Mouse (Mus musculus) retina, postnatal 1 day (tissue): ENCODE data around the gene Gm8653.
"Not testable (repeated sequence)": the region's sequence is repeated elsewhere in the genome, so short reads cannot be mapped to it uniquely, and the experiment has no call there.

Experiments used
- DNase-seq: peaks from one replicate; pipeline ENCODE4 v3.0.0-alpha.2; 2012

Gm8653 gene

DNA sequence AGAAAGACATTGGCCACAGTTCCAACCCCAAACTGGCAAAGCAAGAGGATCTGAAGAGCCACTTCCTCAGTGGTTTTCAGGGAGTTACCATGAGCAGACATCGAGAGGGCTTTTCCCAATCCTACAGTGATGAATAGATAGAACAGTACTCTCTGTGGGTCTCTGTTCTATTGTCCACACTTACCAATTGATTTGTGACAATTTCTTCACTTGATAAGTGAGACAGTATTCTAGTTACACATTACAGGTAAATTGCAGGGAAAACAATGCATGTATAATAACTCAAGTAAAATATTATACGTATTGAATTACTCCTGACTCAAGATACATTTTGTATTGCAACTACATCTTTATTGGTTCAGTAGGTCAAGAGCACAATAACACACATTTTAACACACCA is at the start of gene Gm8653:
Gene Gm8653 (minus strand): TSS at position 101 of the 400 bp plus-strand sequence.
- not testable (repeated sequence) for DNase-seq

DNA sequence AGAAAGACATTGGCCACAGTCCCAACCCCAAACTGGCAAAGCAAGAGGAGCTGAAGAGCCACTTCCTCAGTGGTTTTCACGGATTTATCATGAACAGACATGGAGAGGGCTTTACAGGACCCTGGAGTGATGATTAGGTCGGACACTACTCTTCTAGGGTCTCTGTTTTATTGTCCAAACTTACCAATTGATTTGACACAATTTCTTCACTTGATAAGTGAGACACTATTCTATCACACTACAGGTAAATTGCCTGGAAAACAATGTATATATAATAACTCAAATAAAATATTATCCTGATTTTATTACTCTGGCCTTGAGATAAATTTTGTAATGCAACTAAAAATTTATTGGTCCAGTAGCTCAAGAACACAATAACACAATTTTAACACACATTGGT is 28.3 kb upstream of the Gm8653 start, which contains the start of gene Gm8453:
Gene Gm8453 (minus strand): TSS at position 101 of the 400 bp plus-strand sequence.
- not testable (repeated sequence) for DNase-seq

DNA sequence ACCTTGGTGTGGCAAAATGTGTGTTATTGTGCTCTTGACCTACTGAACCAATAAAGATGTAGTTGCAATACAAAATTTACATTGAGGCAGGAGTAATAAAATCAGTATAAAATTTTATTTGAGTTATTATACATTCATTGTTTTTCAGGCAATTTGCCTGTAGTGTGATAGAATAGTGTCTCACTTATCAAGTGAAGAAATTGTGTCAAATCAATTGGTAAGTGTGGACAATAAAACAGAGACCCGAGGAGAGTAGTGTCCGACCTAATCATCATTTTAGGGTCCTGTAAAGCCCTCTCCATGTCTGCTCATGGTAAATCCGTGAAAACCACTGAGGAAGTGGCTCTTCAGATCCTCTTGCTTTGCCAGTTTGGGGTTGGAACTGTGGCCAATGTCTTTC is 12.0 kb downstream of the Gm8653 start, which contains the start of gene Vmn1r143:
Gene Vmn1r143 (plus strand): TSS at position 301 of the 400 bp plus-strand sequence.
- not testable (repeated sequence) for DNase-seq

DNA sequence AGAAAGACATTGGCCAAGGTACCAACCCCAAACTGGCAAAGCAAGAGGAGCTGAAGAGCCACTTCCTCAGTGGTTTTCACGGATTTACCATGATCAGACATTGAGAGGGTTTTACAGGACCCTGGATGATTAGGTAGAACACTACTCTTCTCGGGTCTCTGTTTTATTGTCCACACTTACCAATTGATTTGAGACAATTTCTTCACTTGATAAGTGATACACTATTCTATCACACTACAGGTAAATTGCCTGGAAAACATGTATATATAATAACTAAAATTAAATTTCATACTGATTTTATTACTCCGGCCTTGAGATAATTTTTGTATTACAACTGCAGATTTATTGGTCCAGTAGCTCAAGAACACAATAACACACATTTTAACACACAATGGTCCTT is 37.1 kb downstream of the Gm8653 start, which contains the start of gene Vmn1r142:
Gene Vmn1r142 (minus strand): TSS at position 101 of the 400 bp plus-strand sequence.
- DNase-seq, result not testable (repeated sequence)
